Mouse (Mus musculus) CH12.LX (cell line): Measurements from ENCODE around the gene Dyrk3. TPM values are rescaled to one million over a fixed set of nuclear protein-coding genes. Genes with fewer than 3 reads are reported as not detected.

Experiments used
- DNase-seq: peaks from one replicate; pipeline ENCODE4 v3.0.0-alpha.2; 2013; ENCODE audit errors: extremely low read depth
- H3K27ac ChIP-seq: 2 replicates; pipeline ENCODE4 v1.5.1; 2012; ENCODE audit warnings: low read depth, mild to moderate bottlenecking, control low read depth, moderate library complexity; ENCODE audit not compliant: insufficient read depth
- H3K27me3 ChIP-seq: replicated peaks from 2 replicates; pipeline ENCODE3; 2012; ENCODE audit warnings: inconsistent platforms
- H3K36me3 ChIP-seq, 2 experiments: replicated peaks in 1 of 2; 2 replicates each; pipeline versions ENCODE3 to v1.6.1; 2012; ENCODE audit warnings: inconsistent platforms in 1 of 2, low read length in 1 of 2, mild to moderate bottlenecking in 1 of 2, mixed read lengths in 1 of 2, moderate library complexity in 1 of 2; ENCODE audit not compliant: control insufficient read depth in 1 of 2, insufficient read depth in 1 of 2
- H3K4me1 ChIP-seq, 2 experiments: 2 replicates each; pipeline ENCODE4 v1.6.1; 2012; ENCODE audit warnings: inconsistent platforms in 1 of 2, moderate library complexity in 1 of 2; ENCODE audit not compliant: insufficient read depth in 2 of 2, control insufficient read depth in 1 of 2
- H3K4me2 ChIP-seq: 2 replicates; pipeline ENCODE4 v1.6.1; 2012; ENCODE audit warnings: low read depth, mild to moderate bottlenecking, control low read depth; ENCODE audit not compliant: poor library complexity, insufficient read depth, severe bottlenecking
- H3K4me3 ChIP-seq, 3 experiments: fragments of 150-350 bp in 1 of 3; sonication (generic) in 1 of 3; replicated peaks in 1 of 3; 2 replicates each; pipeline versions ENCODE3 to v1.5.1; 2011 to 2012; ENCODE audit warnings: low read depth in 2 of 3, low read length in 2 of 3, mild to moderate bottlenecking in 2 of 3, moderate library complexity in 2 of 3, control low read depth in 1 of 3, improper control_type of control experiment in 1 of 3, inconsistent platforms in 1 of 3, mixed read lengths in 1 of 3; ENCODE audit not compliant: poor library complexity in 1 of 3
- H3K79me2 ChIP-seq: replicated peaks from 2 replicates; pipeline ENCODE4 v1.6.1; 2012; ENCODE audit warnings: mild to moderate bottlenecking, moderate library complexity; ENCODE audit not compliant: control insufficient read depth, poor library complexity, insufficient read depth, severe bottlenecking; ENCODE audit errors: extremely low read depth
- H3K9ac ChIP-seq: 2 replicates; pipeline ENCODE4 v1.6.1; 2012; ENCODE audit warnings: low read depth, mild to moderate bottlenecking, control low read depth, moderate library complexity; ENCODE audit not compliant: insufficient read depth
- H3K9me3 ChIP-seq: replicated peaks from 2 replicates; pipeline ENCODE3; 2012; ENCODE audit warnings: low read length, inconsistent platforms, mixed read lengths
- BHLHE40 ChIP-seq: IDR thresholded peaks from 2 replicates; pipeline ENCODE4 v1.6.1; 2011; ENCODE audit warnings: mild to moderate bottlenecking, low read depth, low read length, improper control_type of control experiment
- CHD2 ChIP-seq: IDR thresholded peaks from 2 replicates; pipeline ENCODE4 v1.6.1; 2011; ENCODE audit warnings: low read length, improper control_type of control experiment
- CTCF ChIP-seq, 2 experiments: IDR thresholded peaks in 1 of 2; conservative IDR thresholded peaks in 1 of 2; 2 replicates each; pipeline ENCODE4 v1.5.1; 2011 to 2012; ENCODE audit warnings: low read depth in 2 of 2, low read length in 2 of 2, improper control_type of control experiment in 1 of 2, inconsistent platforms in 1 of 2, mild to moderate bottlenecking in 1 of 2, moderate library complexity in 1 of 2
- E2F4 ChIP-seq: IDR thresholded peaks from 2 replicates; pipeline ENCODE4 v1.6.1; 2011; ENCODE audit warnings: low read depth, low read length, improper control_type of control experiment; ENCODE audit not compliant: insufficient replicate concordance
- ELF1 ChIP-seq: IDR thresholded peaks from 2 replicates; pipeline ENCODE4 v1.6.1; 2014; ENCODE audit warnings: low read depth, mild to moderate bottlenecking, inconsistent platforms, low read length, improper control_type of control experiment
- EP300 ChIP-seq: IDR thresholded peaks from 2 replicates; pipeline ENCODE4 v1.6.1; 2011; ENCODE audit warnings: low read length, improper control_type of control experiment
- IRF4 ChIP-seq: IDR thresholded peaks from 2 replicates; pipeline ENCODE4 v1.6.1; 2014; ENCODE audit warnings: low read depth, mild to moderate bottlenecking, inconsistent platforms, low read length, improper control_type of control experiment
- JUN ChIP-seq: IDR thresholded peaks from 2 replicates; pipeline ENCODE4 v1.6.1; 2011; ENCODE audit warnings: low read depth, mild to moderate bottlenecking, low read length, improper control_type of control experiment, moderate library complexity; ENCODE audit not compliant: insufficient read depth
- MAZ ChIP-seq: IDR thresholded peaks from 2 replicates; pipeline ENCODE4 v1.6.1; 2012; ENCODE audit warnings: low read depth, mild to moderate bottlenecking, inconsistent platforms, low read length, improper control_type of control experiment, moderate library complexity
- MXI1 ChIP-seq: IDR thresholded peaks from 2 replicates; pipeline ENCODE4 v1.6.1; 2011; ENCODE audit warnings: mild to moderate bottlenecking, low read depth, low read length, improper control_type of control experiment
- MYC ChIP-seq: IDR thresholded peaks from 2 replicates; pipeline ENCODE4 v1.6.1; 2011; ENCODE audit warnings: low read depth, mild to moderate bottlenecking, improper control_type of control experiment, low read length
- NELFE ChIP-seq: IDR thresholded peaks from 2 replicates; pipeline ENCODE4 v1.6.1; 2011; ENCODE audit warnings: low read depth, low read length, improper control_type of control experiment
- NRF1 ChIP-seq: IDR thresholded peaks from 2 replicates; pipeline ENCODE4 v1.6.1; 2014; ENCODE audit warnings: low read depth, mild to moderate bottlenecking, inconsistent platforms, low read length, improper control_type of control experiment, moderate library complexity
- PAX5 ChIP-seq: IDR thresholded peaks from 2 replicates; pipeline ENCODE4 v1.6.1; 2012; ENCODE audit warnings: low read length, inconsistent platforms, mixed read lengths
- POLR2AphosphoS2 ChIP-seq: IDR thresholded peaks from 2 replicates; pipeline ENCODE4 v1.6.1; 2011; ENCODE audit warnings: low read depth, low read length, improper control_type of control experiment
- RAD21 ChIP-seq: IDR thresholded peaks from 2 replicates; pipeline ENCODE4 v1.6.1; 2011; ENCODE audit warnings: low read depth, mild to moderate bottlenecking, low read length, improper control_type of control experiment, moderate library complexity
- SIN3A ChIP-seq: IDR thresholded peaks from 2 replicates; pipeline ENCODE4 v1.6.1; 2012; ENCODE audit warnings: low read length, improper control_type of control experiment, inconsistent platforms
- SMC3 ChIP-seq: IDR thresholded peaks from 2 replicates; pipeline ENCODE4 v1.6.1; 2011; ENCODE audit warnings: low read depth, low read length, improper control_type of control experiment
- TCF12 ChIP-seq: IDR thresholded peaks from 2 replicates; pipeline ENCODE4 v1.6.1; 2014; ENCODE audit warnings: low read depth, mild to moderate bottlenecking, inconsistent platforms, low read length, improper control_type of control experiment
- dilution Hi-C: fragments of 300-500 bp; cut with MboI; formaldehyde crosslinking; loops from 2 replicates; pipeline ENCODE4 v1.14.3; 2020; ENCODE audit warnings: low sequenced_read_pairs; ENCODE audit not compliant: extremely low pct_unique_long_range_greater_than_20kb, extremely low pct_ligation_motif_present
- in situ Hi-C: fragments of 300-500 bp; cut with MboI; formaldehyde crosslinking; loops from 3 replicates; pipeline ENCODE4 v1.14.3; 2019; ENCODE audit warnings: low sequenced_read_pairs, low pct_ligation_motif_present, low pct_unique_long_range_greater_than_20kb, mixed read lengths
- polyA plus RNA-seq: library from polyadenylated mRNA; unstranded; fragments of >175 nt; gene quantifications from 2 replicates; pipeline ENCODE4 v1.2.1, GENCODE M21; 2012; ENCODE audit warnings: low read depth; ENCODE audit not compliant: insufficient read length
- total RNA-seq, 2 experiments: library from RNA; depleted of rRNA; stranded (reverse); fragments of 300-350 nt in 1 of 2; fragments of >200 nt in 1 of 2; gene quantifications; 2 replicates each; pipeline ENCODE4 v1.2.3; 2012 to 2014

The Dyrk3 gene
- total and polyA plus RNA-seq, 3 experiments, result 6.4 to 10.1 (median 8.2) TPM

DNA sequence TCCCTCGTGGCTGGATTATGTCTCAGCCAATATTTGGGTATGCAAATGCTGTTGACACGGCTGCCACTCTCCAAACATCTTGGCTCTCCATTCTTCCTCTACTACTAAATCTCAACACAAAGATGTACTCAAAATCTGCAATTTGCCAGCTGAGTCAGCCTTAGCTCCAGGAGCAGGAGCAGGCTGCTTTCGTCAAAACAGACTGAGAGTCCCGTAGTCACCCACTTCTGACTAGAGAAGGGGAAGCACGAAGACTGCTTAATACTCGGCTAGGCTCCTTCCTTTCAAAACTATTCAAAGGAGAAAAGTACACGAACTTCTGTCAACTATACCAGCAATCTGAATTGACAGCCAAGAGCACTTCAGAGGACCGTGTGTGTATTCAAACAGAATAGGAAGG, 42.6 kb downstream of the Dyrk3 start:
- H3K9me3 ChIP-seq, result no peaks in the 10 kb centered on the region
- peak overlapping the region; percentile 83 for H3K9ac ChIP-seq
- H3K4me2 ChIP-seq, result peak overlapping the region; percentile 94
- H3K4me1 ChIP-seq, result peaks cover 7 to 48% of the 10 kb centered on the region in 2 experiments
- H3K4me3 ChIP-seq, result peak overlapping the region; percentile 91 to 93 (median 93)
- peaks cover 0 to 25% of the 10 kb centered on the region in 2 experiments for H3K36me3 ChIP-seq
- no peak overlapping the region for H3K27ac ChIP-seq
- DNase-seq, result no peak
- peaks cover 4% of the 10 kb centered on the region for H3K27me3 ChIP-seq
- peaks cover 36% of the 10 kb centered on the region for H3K79me2 ChIP-seq
- no peak for TF ChIP-seq MXI1
- 0 out of 2 replicates have a peak, but pooled peaks have one; percentile 5 for TF ChIP-seq MYC
- TF ChIP-seq, all 38 proteins: peak for 1
- dilution Hi-C loops, result no loop called here
- in situ Hi-C loops, result loop anchor here (5.0 kb wide), 1 partner anchor 33 kb away; no protein-coding TSS in a partner anchor

DNA sequence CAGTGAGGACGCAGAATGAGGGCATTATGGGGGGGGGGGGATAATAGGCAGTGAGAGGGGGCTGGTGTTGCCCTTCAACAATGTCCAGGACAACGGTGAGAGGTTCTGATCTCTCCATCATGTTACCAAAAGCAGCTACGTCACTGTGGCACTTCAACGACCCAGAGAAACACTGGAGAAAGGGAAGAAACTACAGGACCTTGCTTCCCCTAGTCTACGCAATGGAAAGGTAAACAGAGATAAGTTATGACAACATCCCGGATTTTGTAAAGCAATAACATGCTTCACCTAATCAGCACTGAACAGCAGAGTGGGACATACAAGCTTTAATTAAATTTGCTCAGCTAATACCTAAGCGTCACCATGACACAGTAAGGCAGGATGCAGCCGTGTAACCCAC, 44.3 kb downstream of the Dyrk3 start:
- in situ Hi-C loops, result no loop called here
- no peak for TF ChIP-seq BHLHE40
- TF ChIP-seq RAD21, result no peak
- no peaks in the 10 kb centered on the region for H3K9me3 ChIP-seq
- dilution Hi-C loops, result no loop called here
- H3K9ac ChIP-seq, result no peak overlapping the region
- no peak for DNase-seq
- peaks cover 19 to 61% of the 10 kb centered on the region in 2 experiments for H3K4me1 ChIP-seq
- H3K79me2 ChIP-seq, result peaks cover 40% of the 10 kb centered on the region
- no peak overlapping the region for H3K27ac ChIP-seq
- peaks cover 0 to 29% of the 10 kb centered on the region in 2 experiments for H3K36me3 ChIP-seq
- no peak overlapping the region for H3K4me2 ChIP-seq
- no peaks in the 10 kb centered on the region for H3K27me3 ChIP-seq
- H3K4me3 ChIP-seq, result no peak overlapping the region

DNA sequence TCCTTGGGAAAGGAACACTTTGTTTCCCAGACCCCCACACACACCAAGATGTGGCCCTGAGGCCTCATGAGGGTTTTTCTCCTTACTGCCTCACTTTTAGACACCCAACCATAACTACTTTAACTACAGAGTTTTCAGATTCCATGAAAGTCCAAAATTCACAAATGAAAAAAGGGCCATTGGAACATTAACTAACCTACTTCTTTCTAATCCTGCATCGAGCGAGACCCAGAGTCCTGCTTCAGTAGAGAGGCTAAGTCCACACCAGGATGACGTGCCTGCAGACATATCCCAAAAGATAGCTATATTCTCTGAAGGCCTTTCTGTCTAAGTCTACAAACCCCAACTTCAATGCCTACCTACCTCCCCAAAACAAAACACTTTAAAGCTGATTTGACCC, 45.3 kb downstream of the Dyrk3 start:
- peaks cover 45% of the 10 kb centered on the region for H3K79me2 ChIP-seq
- no peak overlapping the region for H3K4me2 ChIP-seq
- H3K4me1 ChIP-seq, result peaks cover 19 to 59% of the 10 kb centered on the region in 2 experiments
- H3K4me3 ChIP-seq, result no peak overlapping the region
- peaks cover 0 to 36% of the 10 kb centered on the region in 2 experiments for H3K36me3 ChIP-seq
- H3K27ac ChIP-seq, result no peak overlapping the region
- dilution Hi-C loops, result no loop called here
- TF ChIP-seq MXI1 (no peak), EP300 (no peak), SIN3A (no peak), SMC3 (no peak), BHLHE40 (no peak), PAX5 (no peak), POLR2AphosphoS2 (no peak), E2F4 (no peak), NRF1 (no peak), CHD2 (no peak), MAZ (no peak), CTCF (conservative IDR thresholded peaks at IDR 0.05 in 1 of 2, IDR thresholded peaks at IDR 0.05 in 1 of 2; ENCODE audit: low read depth in 2 of 2, low read length in 2 of 2) (no peak), IRF4 (no peak), NELFE (no peak), ELF1 (no peak), TCF12 (no peak), JUN (no peak)
- in situ Hi-C loops, result no loop called here
- no peaks in the 10 kb centered on the region for H3K27me3 ChIP-seq
- no peak for DNase-seq
- no peaks in the 10 kb centered on the region for H3K9me3 ChIP-seq
- H3K9ac ChIP-seq, result no peak overlapping the region
